Mouse (Mus musculus) CH12F3 (cell line): Measurements from ENCODE around the gene Plcxd2.

Experiments used
- in situ Hi-C: fragments of 300-500 bp; cut with MboI; formaldehyde crosslinking; loops from 2 replicates; pipeline ENCODE4 v1.14.3; 2020; ENCODE audit warnings: low sequenced_read_pairs

Plcxd2 gene

GRCm38 (mm10) chr16:46010153-46010905, at the start of gene Plcxd2:
Gene Plcxd2 (minus strand): TSS chr16:46010218.
- in situ Hi-C loops: no loop called here

DNA sequence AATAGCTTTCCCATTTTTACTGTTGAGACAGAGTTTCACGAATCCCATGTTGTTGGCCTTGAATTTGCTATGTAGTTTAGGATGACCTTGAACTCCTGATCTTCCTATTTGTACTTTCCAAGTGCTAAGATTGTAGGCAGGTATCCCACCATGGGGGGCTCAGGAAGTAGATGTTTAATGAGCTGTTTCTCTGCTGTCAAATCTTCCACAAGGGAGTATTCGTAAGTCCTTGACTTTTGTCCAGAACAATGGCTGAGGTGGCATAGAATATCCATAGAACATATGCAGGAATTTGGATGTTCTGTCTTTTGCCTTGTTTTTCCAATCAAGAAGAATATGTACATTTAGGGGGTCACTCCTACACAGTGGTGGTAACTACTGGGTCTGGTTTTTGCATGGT, 36.9 kb upstream of the Plcxd2 start:
- in situ Hi-C loops: no loop called here

- in situ Hi-C loops: no loop called here
Measured at GRCm38 (mm10) chr16:46036261-46036660, 26.2 kb upstream of the Plcxd2 start.

- in situ Hi-C loops: no loop called here
Measured at GRCm38 (mm10) chr16:46033896-46034295, 23.9 kb upstream of the Plcxd2 start.

- in situ Hi-C loops: no loop called here
Measured at GRCm38 (mm10) chr16:46022958-46023491, 13.0 kb upstream of the Plcxd2 start.

DNA sequence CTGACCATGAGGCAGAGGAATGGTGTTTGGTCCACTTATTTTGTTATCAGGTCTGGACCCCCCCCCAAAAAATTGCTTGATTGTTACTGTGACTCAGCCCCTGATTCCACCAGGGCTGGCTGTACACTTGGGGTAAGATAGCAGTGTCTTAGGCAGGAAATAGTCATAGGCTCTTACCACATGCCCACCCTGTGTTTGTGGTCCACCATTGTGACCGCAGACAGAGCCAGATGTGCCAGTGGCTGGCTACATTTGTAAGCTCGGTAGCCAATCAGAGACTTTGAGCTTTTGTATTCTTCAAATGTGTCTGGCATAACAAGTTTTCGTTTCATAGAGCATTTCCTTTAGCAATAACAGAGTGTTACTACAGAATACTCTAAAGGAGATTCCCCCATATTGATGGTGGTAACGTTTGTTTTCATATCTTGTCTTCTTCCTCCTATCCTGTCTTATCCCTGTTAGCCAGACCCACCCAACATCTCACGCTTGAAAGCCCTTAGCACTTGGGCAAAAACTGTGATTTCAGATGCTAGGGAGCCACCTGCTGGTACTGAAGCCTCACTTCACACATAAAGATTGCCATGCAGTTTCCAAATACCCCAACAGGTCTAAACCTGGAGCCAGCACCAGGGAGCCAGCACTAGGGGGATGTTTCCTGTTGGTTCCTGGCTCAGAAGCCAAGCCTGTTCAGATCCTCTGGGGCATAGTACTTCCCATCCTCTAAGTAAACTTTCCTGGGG, 12.3 kb upstream of the Plcxd2 start:
- in situ Hi-C loops: no loop called here

GRCm38 (mm10) chr16:46021302-46021701, 11.3 kb upstream of the Plcxd2 start:
- in situ Hi-C loops: no loop called here

- in situ Hi-C loops: no loop called here
Measured at GRCm38 (mm10) chr16:46020396-46020795, 10.4 kb upstream of the Plcxd2 start.

GRCm38 (mm10) chr16:46019799-46020198, 9.8 kb upstream of the Plcxd2 start:
- in situ Hi-C loops: no loop called here

DNA sequence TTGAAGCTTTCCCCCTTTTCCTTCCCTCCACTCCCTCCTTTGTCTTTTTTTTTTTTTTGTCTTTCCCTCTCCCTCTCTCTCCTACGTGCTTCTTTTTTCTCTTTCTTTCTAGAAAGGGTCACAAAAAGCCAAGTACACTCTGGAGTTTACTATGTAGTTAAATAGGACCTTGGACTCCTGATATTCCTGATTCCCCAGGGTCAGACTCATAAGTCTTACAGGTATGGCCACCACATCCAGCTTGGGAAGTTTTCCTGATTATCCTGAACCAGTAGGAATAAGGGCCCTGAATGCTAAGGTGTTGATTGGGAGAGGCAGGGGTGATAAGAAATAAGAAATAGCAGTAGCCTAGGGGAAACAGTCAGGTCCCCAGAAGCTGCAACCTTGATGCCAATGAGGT, 9.3 kb upstream of the Plcxd2 start:
- in situ Hi-C loops: no loop called here

GRCm38 (mm10) chr16:46011696-46012095, 1.7 kb upstream of the Plcxd2 start:
- in situ Hi-C loops: no loop called here

DNA sequence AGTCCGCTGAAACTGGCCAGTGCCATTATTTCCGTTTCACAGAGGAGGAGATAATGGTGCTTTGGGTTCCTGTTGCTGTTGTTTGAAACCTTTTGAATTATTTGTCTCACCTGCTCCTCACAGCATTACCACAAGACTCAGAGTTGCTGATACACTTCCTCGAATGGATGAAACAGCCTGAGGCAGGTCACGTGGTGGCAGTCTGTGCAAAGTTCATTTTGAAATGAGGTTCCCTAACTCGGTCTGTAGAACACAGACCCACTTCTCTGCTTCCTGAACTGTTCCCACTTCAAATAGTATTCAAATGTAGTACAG, 845 bp upstream of the Plcxd2 start:
- in situ Hi-C loops: no loop called here

- in situ Hi-C loops: no loop called here
Measured at GRCm38 (mm10) chr16:46009717-46010116, 301 bp downstream of the Plcxd2 start.

DNA sequence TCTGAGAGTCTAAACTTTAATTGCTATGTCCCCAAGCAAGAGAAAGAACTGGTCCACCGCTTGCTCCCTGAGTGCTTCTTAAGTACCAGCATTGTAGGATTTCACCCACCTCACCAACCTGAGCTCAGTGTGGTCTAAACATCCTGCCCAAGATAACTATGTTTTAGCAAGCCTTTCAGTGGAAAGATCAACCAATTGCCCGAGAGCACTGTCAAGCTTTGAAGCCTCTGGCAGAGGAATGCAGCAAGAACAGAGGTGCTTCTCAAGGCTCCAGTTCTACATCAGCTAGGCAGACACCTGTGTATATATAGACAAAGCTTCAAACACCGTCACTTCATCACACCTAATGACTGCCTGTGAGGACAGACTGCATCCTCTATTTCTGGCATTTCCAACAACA, 1.3 kb downstream of the Plcxd2 start:
- in situ Hi-C loops: no loop called here

GRCm38 (mm10) chr16:46008036-46008605, 1.9 kb downstream of the Plcxd2 start:
- in situ Hi-C loops: no loop called here

DNA sequence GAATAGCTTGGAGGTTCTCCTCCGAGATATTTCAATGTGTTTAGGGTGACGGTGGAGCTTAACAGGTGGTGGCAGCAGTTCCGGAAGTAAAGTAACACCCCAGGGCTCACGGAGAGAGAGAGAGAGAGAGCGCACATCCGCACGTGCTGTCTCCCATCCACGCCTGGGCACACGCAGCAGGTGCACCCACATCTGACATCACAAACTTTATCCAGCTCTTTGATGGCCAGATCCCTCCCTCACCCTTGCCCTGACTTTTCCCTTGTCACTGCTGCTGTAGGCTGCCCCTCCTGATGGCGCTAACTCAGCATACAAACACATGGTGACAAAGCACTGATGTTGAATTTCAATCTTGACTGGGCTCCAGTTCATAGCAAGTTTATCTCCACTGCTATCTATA, 3.8 kb downstream of the Plcxd2 start:
- in situ Hi-C loops: no loop called here

DNA sequence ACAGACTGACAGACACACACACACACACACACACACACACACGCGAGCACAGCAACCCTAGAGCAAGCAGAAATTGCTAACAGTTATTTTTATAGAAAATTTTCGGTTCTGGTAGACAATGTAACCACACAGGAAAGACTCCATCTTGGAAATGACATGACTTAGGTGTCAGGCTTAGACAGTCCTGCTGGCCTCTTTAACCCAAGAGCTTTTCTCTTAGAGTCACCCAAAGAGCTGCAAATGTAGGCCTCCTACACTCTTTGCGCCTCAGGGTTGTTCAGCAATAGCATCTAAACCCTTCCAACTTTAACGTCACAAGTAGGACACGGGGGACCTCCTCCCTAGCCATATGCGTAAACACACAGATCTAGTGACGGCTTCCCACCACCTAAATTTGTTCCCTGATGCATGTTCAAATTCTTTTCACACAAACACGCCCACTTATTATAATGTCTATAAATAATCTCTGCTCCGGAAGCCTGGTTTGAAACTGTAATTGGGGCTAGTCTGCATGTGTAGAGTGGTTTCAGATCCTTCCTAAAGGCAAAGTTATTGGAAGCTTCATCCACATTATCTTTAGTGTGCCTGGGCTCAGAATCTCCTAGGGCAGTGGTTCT, 8.4 kb downstream of the Plcxd2 start:
- in situ Hi-C loops: no loop called here

- in situ Hi-C loops: no loop called here
Measured at GRCm38 (mm10) chr16:46000976-46001375, 9.0 kb downstream of the Plcxd2 start.

DNA sequence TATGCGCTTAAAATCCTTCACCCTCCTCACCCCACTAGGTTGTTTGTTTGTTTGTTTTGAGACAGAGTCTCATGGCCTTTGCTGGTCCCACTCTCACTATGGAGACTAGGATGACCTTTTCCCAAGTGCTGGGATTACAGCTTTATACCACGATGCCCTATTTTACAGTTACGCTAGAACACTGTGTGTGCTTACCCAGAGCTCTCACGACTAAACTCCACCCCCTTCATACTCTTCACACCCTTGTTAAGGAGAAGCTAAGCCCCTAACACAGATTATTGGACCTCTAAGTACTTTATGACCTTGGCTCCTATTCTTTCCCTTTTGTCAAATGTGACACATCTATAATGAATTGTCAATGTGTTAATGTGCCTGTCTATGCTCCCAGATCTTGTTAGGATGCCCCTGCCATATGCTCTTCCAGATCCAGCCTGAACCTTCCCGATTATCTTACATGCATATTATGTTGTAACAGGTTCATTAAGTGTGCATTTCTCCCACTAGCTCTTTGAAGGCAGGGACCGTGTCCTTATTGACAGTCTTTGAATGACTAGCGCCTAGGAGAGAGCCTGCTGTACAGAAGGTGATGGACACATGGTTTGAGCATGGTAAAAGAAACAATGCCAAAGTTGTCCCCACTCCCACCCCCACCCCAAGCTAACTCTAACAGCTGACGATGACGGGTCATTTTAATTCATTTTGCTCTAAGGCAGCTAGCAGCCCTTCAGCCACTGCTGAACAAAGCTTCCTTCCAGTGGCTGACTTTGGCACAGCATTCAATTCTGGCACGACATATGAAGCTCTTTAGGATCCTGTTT, 10.4 kb downstream of the Plcxd2 start:
- in situ Hi-C loops: no loop called here

- in situ Hi-C loops: no loop called here
Measured at GRCm38 (mm10) chr16:45998231-45998630, 11.8 kb downstream of the Plcxd2 start.
